Mouse (Mus musculus) heart, adult 9 months (tissue): ENCODE results near the gene Gk2.

Source experiments
- DNase-seq, 2 experiments: peaks; one replicate each; pipeline ENCODE4 v3.0.0; 2022; ENCODE audit warnings: low spot score in 2 of 2

Gene Gk2

GRCm38 (mm10) chr5:97456816-97457215 is at the start of gene Gk2:
Gene Gk2 (minus strand): TSS chr5:97457021.
- DNase-seq = no peak

GRCm38 (mm10) chr5:97498041-97498440 is 41.2 kb upstream of the Gk2 start:
- DNase-seq = no peak

- no peak for DNase-seq
These were observed 38.8 kb upstream of the Gk2 start for GRCm38 (mm10) chr5:97495488-97496092.

GRCm38 (mm10) chr5:97493421-97493820 is 36.6 kb upstream of the Gk2 start:
- DNase-seq = no peak

- no peak for DNase-seq
These were observed 29.3 kb upstream of the Gk2 start for GRCm38 (mm10) chr5:97486141-97486540.

GRCm38 (mm10) chr5:97479991-97480390 is 23.2 kb upstream of the Gk2 start:
- DNase-seq = no peak

- DNase-seq = no peak
These were observed 10.4 kb upstream of the Gk2 start for GRCm38 (mm10) chr5:97467246-97467645.

- no peak for DNase-seq
These were observed 9.8 kb upstream of the Gk2 start for GRCm38 (mm10) chr5:97466430-97467158.

GRCm38 (mm10) chr5:97465956-97466355 is 9.1 kb upstream of the Gk2 start:
- no peak for DNase-seq

- no peak for DNase-seq
These were observed 6.0 kb upstream of the Gk2 start for GRCm38 (mm10) chr5:97462856-97463255.

GRCm38 (mm10) chr5:97451451-97451850 is 5.4 kb downstream of the Gk2 start:
- DNase-seq = no peak

- DNase-seq = no peak
These were observed 12.6 kb downstream of the Gk2 start for GRCm38 (mm10) chr5:97444191-97444590.

- no peak for DNase-seq
These were observed 24.3 kb downstream of the Gk2 start for GRCm38 (mm10) chr5:97432512-97432911.

GRCm38 (mm10) chr5:97429976-97430375 is 26.8 kb downstream of the Gk2 start:
- DNase-seq = no peak

GRCm38 (mm10) chr5:97421669-97422068 is 35.2 kb downstream of the Gk2 start:
- no peak for DNase-seq

- no peak for DNase-seq
These were observed 39.6 kb downstream of the Gk2 start for GRCm38 (mm10) chr5:97417185-97417584.

GRCm38 (mm10) chr5:97415837-97416236 is 41.0 kb downstream of the Gk2 start:
- no peak for DNase-seq

GRCm38 (mm10) chr5:97413716-97414115 is 43.1 kb downstream of the Gk2 start:
- no peak for DNase-seq

- no peak for DNase-seq
These were observed 46.6 kb downstream of the Gk2 start for GRCm38 (mm10) chr5:97410190-97410589.

GRCm38 (mm10) chr5:97409234-97409704 is 47.6 kb downstream of the Gk2 start:
- DNase-seq = no peak
